Mouse (Mus musculus) forebrain, postnatal 0 days (tissue): ENCODE measurements at regions not wholly inside any gene's neighbourhood (a gene's known extent, or its start where the extent isn't known, plus 50 kb on each side); places are given as distances from the start of the nearest gene placed in this dataset.

Source experiments
- ATAC-seq: fragments of 200-750 bp; cut with Nextera tagmentation; 2 replicates; pipeline ENCODE4 v1.8.0; 2017; ENCODE audit warnings: mild to moderate bottlenecking, moderate library complexity
- DNase-seq: peaks from one replicate; pipeline ENCODE4 v3.0.0-alpha.2; 2015
- H3K27ac ChIP-seq: fragments of 300-500 bp; sonication (generic); 2 replicates; pipeline ENCODE4 v1.5.1; 2014; ENCODE audit warnings: low read depth, mild to moderate bottlenecking, antibody characterized with exemption, low read length, moderate library complexity, mixed read lengths
- H3K27me3 ChIP-seq: fragments of 300-500 bp; sonication (generic); 2 replicates; pipeline ENCODE4 v1.6.1; 2014; ENCODE audit warnings: mild to moderate bottlenecking, low read length, mixed read lengths; ENCODE audit not compliant: insufficient read depth
- H3K36me3 ChIP-seq: fragments of 300-500 bp; sonication (generic); 2 replicates; pipeline ENCODE4 v1.6.1; 2014; ENCODE audit warnings: mild to moderate bottlenecking, moderate library complexity; ENCODE audit not compliant: insufficient read depth
- H3K4me1 ChIP-seq: fragments of 300-500 bp; sonication (generic); 2 replicates; pipeline ENCODE4 v1.6.1; 2014; ENCODE audit warnings: antibody characterized with exemption; ENCODE audit not compliant: insufficient read depth
- H3K4me2 ChIP-seq: fragments of 300-500 bp; sonication (generic); 2 replicates; pipeline ENCODE4 v1.6.1; 2014; ENCODE audit warnings: low read depth, mild to moderate bottlenecking, moderate library complexity
- H3K4me3 ChIP-seq: fragments of 300-500 bp; sonication (generic); 2 replicates; pipeline ENCODE4 v1.5.1; 2014; ENCODE audit warnings: low read depth, low read length, mixed read lengths
- H3K9ac ChIP-seq: fragments of 300-500 bp; sonication (generic); 2 replicates; pipeline ENCODE4 v1.6.1; 2014; ENCODE audit warnings: mild to moderate bottlenecking
- H3K9me3 ChIP-seq: fragments of 300-500 bp; sonication (generic); 2 replicates; pipeline ENCODE4 v1.6.1; 2016; ENCODE audit warnings: low read length
- CTCF ChIP-seq: sonication (generic); IDR thresholded peaks from 2 replicates; pipeline ENCODE4 v1.5.1; 2016; ENCODE audit warnings: antibody characterized with exemption, control low read depth, low read depth
- WGBS: fragments of 180-500 bp; shearing (Covaris S2); extraction: QIAGEN DNeasy Blood & Tissue Kit; methylation state at CpG from one replicate; pipeline ENCODE4 v1.1.7; 2014; 5-methylcytosine and 5-hydroxymethylcytosine counted together

GRCm38 (mm10) chr3:102263326-102263725 lies 58.8 kb upstream of the Vangl1 start:
- 82% methylated on average over 9 of the region's 9 CpGs for WGBS
- Histone ChIP-seq H3K4me1 (no peaks in the 10 kb centered on the region), H3K9ac (no peak overlapping the region), H3K9me3 (no peaks in the 10 kb centered on the region), H3K4me2 (no peak overlapping the region), H3K36me3 (no peaks in the 10 kb centered on the region), H3K27ac (no peak overlapping the region), H3K4me3 (no peak overlapping the region), H3K27me3 (no peaks in the 10 kb centered on the region)
- ATAC-seq (no peak), DNase-seq (no peak)
- no peak for TF ChIP-seq CTCF

- no peak for TF ChIP-seq CTCF
- Histone ChIP-seq H3K9ac (no peak overlapping the region), H3K4me1 (no peaks in the 10 kb centered on the region), H3K4me3 (no peak overlapping the region), H3K4me2 (no peak overlapping the region), H3K9me3 (no peaks in the 10 kb centered on the region), H3K27me3 (no peaks in the 10 kb centered on the region), H3K36me3 (no peaks in the 10 kb centered on the region), H3K27ac (no peak overlapping the region)
- 59% methylated on average over 8 of the region's 8 CpGs for WGBS
- ATAC-seq, result no peak
- DNase-seq, result no peak
These were observed 58.2 kb upstream of the Vangl1 start for GRCm38 (mm10) chr3:102262665-102263064.

GRCm38 (mm10) chr3:102261517-102261916 lies 57.0 kb upstream of the Vangl1 start:
- TF ChIP-seq CTCF, result no peak
- Histone ChIP-seq H3K9me3 (no peaks in the 10 kb centered on the region), H3K36me3 (no peaks in the 10 kb centered on the region), H3K4me2 (no peak overlapping the region), H3K27me3 (no peaks in the 10 kb centered on the region), H3K9ac (no peak overlapping the region), H3K4me1 (no peaks in the 10 kb centered on the region), H3K27ac (no peak overlapping the region), H3K4me3 (no peak overlapping the region)
- WGBS, result 78% methylated on average over 3 of the region's 3 CpGs
- ATAC-seq (no peak), DNase-seq (no peak)
